Mouse (Mus musculus) activated CD4-positive, CD25-positive, alpha-beta regulatory T cell, adult 4 months (primary cell): ENCODE measurements around the gene D11Wsu47e. TPM values are rescaled to one million over a fixed set of nuclear protein-coding genes. Genes with fewer than 3 reads are reported as not detected.

Experiments used
- ATAC-seq: one replicate; pipeline ENCODE4 v1.8.0; 2017
- polyA plus RNA-seq, 2 experiments: library from polyadenylated mRNA; unstranded; fragments of 100-300 nt; shearing (Covaris generic); gene quantifications; one replicate each; pipeline ENCODE4 v1.2.1; 2017

D11Wsu47e gene
- polyA plus RNA-seq, 2 experiments from 2014 or later = 6.8 to 8.6 TPM

DNA sequence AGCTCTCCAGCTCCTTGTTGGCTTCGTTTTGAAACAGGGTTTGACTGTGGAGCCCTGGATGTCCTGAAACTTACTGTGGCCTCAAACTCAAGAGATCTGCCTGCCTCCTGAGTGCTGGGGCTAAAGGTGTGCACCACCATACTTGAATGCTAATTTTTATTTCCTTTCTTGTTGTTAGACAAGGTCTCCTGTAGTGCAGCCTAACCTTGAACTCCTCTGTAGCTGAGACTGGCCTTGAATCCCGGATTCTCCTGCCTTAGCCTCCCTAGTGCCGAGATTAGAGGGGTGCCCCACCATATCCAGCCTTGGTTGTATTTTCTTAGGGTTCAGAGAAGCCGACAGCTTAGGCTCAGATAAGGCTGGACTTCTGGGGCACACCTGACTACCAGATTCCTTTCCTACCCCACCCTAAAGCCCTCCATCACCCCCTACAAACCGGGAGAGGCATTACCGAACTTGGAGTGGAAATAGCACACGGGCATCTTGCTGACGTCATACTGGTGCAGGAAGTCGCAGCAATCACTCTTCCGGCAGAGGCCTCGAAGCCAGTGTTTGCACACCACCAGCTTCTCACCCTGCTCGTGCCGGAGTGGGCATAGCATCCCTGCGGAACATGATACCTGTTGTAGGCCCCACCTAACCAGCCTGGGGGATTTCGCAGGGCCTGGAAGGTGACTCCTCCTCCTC is 21.9 kb downstream of the D11Wsu47e start:
- no peak for ATAC-seq

DNA sequence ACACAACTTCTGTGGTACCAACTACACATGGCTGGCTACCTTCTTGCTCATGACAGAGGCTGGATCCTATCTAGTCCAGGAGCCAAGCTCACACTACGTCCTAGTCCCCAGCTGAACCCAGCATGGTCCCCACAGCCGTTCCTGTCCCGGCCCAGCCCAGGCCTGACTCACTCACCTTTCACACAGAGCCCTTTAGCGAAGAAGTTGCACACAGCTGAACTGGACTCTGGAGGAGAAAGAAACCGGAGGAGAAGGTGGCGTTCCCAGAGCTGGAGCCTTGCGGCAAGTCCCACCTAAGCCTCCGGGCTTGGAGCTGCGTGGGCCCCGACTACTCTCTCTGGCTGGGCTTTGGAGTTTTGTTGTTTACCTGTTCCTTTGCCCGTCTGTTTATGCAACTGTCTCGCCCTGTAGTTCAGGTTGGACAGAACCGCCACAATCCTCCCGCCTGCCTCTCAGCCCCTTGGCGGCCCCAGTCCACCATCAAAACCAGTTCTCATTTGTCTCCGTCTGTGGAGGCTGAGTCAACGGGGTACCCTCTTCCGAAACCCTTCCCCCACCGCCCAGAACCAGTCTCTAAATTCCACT is 24.5 kb downstream of the D11Wsu47e start:
- ATAC-seq = no peak

DNA sequence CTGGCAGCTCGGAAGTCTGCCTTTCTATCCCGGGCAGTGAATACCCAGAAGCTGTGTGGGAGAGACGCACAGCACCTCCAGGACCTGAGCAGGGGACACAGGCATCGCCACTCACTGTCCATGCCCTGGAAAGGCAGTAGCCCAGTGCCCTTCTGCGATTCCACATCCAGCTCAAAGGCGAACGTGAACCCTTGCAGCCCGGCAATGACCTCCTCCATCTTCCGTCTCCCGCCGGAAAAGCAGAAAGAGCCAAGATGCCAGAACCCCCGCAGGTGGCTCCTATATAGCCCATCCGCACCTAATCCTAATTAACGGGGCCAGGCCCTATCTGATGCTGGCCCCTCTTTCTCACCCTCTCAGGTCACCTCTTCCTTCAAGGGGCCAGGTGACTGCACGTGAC is 25.1 kb downstream of the D11Wsu47e start:
- no peak for ATAC-seq

DNA sequence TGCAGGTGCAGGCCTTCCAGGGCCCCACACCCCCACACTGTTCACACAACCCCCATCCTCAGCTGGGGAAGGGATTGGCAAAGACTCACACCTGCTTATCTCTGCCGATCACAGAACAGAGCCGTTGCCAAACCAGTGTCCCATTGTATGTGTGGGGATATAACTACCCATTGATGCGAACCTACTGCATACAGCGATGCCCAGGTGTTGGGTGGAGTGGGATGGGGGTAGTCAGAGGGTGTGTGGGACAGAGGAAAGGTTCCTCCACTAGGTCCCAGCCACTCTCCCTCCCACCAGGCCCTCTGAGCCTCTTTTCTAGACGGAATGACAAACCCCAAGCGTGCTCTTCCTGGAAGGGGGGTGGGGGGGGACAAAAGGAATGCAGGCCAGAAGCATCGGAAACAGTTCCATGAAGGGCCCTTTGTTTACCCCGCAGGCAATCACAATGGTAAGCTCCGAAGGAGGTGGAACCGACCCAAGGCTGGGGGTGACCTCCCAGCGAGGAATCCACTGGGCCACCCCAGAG is 25.6 kb downstream of the D11Wsu47e start, which contains the start of gene Cpsf4l:
TSS of gene Cpsf4l (minus strand) at position 287 of the 526 bp plus-strand sequence.
- no peak for ATAC-seq

DNA sequence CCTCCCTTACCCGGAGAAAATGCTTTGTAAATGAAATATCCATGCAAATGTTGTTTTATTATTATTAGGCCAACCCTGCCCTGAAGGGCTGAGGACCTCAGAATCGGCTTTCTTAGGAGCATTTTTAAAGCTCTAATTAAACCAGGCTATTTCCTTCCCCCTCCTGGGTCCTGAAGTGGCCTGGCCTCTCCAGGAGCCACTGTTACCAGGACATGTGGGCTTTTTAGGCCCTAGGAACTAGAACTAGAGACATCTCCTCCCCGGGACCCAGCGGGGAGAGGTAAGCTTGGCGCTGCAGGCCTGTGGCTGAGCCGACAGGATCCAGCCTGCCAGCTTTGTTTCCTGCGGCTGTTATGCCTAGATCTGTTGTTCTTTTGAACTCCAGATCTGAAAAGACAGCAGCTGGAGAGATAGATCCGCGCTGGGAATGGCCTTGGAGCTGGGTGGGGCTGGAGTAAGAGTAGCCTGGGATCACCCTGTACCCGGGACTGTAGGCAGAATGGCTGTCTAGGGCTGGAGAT is 26.1 kb downstream of the D11Wsu47e start:
- ATAC-seq = no peak

DNA sequence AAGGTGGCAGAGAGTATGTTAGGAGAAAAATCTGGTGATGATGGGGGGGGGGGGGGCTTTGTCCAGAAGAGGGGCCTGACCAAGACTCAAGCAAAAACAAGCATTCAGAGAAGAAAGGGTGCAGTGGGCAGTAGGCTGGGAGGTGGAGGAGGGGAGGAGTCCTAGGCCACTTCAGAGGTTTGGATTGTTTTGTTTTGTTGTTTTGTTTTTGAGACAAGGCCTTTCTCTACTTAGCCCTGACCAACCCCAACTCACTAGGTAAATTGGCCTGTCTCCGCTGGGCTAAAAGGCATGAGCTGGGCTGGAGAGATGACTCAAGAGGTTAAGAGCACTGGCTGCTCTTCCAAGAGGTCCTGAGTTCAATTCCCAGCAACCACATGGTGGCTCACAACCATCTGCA is 26.8 kb downstream of the D11Wsu47e start:
- no peak for ATAC-seq

DNA sequence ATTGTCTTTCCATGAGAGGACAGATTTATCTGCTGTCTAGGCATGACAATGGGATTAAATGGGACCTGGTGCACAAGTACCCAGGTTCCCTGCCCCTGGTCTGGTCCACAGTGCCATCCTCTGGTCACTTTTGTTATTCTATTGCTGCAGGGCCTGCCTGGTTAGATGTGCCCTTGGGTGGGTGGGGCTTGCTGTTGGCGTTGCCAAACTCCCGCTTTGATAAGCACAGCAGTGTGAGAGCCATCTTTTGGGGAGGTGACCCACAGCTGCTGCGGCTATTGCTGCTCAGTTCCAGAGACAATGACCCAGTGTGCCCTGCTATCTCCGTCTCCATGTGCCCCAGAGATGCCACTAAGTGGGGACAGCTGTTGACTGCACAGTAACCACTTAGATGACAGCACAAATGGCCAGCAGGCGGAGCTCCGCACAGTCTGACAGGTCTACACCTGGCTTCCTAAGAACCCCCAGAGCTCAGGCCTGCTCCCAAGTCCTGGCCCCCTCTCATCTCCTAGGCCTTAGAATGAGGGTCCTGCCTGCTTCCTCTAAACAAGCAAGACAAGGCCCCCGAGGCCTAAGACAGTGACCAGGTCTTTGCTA is 31.0 kb downstream of the D11Wsu47e start:
- ATAC-seq = no peak

DNA sequence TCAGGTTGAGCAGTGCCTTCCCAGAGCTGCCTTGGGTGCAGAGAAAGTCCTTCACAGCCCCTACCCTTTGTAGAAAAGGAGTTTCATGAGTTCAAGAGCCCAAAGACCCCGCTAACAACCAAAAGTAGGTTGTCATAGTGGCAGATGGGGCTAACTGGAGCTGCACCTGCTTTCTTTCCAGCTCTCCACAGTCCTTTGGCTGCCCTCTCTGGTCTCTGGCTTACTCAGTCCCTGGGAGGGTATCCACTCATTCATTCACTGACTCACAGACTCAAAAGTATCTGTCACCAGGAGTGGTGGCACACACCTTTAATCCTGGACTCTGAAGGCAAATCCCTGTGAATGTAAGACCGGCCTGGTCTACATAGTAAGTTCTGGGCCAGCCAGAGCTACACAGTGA is 31.9 kb downstream of the D11Wsu47e start:
- no peak for ATAC-seq

DNA sequence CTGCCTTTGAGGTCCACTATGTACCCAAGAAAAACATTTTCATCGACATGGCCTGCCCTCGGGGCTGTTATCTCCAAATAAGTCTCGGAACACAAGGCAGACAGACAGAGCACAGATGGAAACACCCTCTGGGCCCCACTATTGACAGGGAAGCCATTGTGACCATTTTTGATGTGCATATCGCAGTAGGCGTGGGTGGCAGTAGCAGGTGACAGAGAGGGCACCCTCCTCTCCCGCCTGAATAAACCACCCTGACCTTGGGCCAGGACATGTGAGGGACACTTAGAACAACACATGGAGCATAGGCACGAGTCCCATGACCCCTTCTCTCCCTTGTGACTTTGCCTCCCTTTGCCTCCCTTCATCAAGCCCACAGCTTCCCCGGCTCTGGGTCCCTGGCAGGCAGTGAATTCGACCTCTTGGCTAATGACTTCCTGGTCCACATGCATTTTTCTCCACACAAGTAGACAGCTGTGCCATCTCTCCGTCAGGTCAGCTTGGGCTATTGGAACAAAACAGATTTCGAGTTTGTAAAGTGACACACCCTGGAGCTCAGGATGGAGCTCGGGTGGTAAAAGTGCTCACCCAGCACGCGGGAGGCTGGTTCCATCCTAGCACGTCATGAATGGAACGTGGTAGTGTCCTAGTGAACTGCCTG is 33.7 kb downstream of the D11Wsu47e start:
- ATAC-seq = no peak

DNA sequence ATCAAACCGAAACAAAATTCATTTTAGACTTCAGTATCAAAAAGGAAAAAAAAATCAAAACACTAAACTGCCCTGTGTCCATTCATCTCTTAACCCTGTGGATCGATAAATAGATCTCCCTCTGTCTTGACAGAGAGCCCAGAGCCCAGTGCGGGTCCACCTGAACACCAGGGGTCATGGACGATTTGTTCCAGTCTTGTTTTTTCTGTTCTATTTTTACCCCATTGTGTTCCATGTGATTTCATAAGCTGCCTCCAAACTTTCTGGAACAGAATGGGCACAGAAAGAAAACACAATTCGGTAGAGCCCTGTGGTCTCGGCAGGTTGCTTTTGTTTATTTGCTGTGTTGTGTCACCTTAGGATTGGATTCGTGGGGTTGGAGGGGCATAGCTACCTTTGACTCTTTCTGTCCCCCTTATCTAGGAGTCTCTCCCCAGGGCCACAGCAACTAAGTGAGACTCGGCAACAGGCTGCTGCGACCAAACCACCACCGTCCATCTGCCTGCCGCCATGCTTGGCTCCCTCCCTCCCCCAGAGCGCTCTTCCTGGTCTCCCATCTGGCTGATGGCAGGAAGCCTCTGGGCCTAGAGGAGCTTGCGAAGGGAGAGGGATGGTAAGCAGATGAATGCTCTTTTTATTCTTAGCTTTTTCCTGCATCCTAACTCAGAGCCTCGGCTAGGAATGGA is 38.3 kb downstream of the D11Wsu47e start:
- ATAC-seq = no peak

DNA sequence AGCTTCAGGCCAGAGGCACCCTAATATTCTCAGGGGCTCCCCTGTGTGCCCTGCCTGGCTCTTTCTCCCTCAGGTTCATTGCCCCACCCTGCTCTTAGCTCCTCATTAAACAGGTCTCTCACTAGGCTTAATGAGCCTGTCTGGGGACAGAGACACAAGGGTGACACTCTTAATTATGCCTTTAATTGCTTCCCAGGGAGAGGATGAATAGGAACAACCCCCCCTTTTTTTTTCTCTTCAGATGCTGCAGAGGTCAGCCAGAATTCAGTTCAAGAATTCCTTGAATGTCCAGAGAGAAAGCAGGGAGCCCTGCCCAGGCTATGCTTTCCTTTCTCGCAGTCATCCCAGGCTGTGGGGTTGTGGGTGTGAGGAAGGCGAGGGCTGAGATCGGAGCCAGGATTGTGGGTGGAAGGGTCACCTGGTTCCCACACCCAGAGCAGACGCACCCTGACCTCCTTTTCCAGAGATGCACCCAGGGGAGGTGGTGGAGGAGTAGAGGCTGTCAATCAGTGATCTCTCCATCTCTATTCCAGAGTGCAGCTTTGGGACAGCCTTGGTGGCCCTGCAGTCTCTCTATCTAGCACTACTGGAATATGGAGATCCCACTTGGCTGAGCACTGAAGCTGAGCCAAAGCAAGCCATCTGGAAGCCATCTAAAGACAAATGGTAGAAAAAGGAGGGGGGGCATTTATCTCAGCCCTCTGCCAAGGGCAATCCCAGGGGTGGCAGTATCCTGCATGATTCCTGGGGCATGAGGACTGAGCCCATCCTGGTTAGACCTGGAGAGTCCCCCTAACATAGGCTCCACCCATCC is 41.2 kb downstream of the D11Wsu47e start:
- no peak for ATAC-seq

DNA sequence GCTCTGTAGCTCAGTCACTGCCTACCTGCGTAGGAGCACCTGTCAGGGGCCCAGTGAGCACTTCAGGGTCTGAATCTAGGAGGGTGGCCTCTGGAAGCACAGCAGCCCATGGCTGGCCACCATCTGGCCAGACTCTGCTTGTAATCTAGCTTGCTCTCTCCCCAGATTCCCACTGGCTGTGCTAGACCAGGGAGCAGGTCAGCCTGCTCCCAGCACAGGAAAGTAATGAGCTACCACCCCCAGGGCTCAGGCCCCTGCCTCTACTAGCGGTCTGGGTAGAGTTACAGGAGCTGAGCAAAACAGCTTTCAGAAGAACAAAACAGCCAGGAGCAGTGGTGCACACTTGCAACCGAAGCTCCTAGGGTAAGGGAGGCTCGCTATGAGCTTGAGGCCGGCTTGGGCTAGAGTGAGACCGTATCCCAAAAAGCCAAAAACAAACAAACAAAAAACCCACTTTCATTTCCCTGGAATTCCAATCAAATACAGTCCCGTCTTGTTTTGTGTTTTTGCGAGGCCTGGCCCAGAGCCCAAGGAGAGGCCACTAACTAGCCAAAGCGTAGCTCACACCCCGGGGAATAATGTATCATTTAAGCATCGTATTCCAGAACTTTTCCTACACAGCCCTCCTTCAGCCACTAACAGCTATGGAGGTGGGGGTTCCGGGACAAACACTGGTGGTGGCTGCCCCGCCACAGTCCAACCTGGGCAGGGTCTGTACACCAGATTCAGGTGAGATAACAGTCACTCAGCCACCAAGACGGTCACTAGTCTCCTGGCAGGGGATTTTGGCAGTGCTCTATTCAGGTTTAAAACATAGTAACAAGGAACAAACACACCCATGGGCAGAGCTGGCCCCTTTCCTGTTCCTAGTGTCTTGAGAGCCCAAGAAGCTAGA is 43.0 kb downstream of the D11Wsu47e start:
- no peak for ATAC-seq

DNA sequence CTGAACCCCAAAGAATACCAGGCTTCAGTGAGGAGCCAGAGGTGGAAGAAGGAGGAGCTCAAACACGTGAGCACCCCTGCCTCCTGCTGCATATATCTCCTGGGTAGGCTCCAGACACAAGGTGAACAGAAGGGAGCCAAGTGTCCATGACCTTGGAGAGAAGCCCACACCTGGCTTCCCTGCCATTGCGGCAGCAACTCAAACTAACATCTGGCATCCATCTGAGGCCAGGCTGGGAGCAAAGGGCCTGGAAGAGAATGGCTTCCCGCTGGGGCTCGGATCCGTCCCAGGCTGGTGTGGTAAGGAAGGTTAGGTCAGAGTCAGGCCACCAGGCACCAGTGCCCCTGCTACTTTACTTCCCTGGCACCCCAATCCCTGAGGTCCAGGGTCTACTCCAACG is 43.8 kb downstream of the D11Wsu47e start:
- no peak for ATAC-seq

DNA sequence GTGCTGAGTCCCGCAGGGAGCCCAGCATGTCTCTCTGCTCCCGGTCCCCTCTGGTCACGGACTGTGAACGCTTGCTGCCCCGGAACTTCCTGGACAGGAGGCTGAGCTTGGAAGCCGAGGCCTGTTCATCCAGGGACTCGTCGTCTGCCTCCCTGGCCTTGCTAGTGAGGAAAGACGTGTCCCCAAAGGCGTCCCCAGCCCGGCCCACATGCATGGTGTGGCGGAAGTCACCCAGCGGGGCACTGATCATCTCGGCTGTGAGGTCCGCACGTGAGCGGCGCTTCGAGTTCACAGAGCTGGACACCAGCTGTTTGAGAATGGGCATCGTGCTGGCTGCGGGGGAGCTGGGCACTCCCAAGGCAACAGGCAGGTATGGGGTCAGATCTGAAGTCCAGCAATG is 45.0 kb downstream of the D11Wsu47e start:
- ATAC-seq = no peak

DNA sequence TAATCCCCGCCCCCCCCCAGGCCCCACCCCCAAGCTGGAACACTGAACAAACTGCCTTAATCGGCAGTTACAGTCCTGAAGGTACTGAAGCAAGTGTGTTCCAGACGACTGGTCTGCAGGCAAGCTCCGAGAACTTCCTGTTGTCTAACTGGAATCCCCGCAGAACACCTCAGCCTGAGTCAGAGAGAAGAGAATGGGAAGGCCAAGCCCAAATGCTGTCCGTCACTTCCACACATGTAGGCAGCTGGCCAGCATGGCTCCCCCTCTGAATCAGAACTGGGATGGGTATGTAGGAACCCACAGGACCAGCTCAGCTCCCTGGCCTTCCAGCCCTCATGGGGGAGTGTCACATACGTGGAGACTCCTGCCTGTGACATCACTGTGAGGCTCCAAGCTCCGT is 45.7 kb downstream of the D11Wsu47e start:
- no peak for ATAC-seq

DNA sequence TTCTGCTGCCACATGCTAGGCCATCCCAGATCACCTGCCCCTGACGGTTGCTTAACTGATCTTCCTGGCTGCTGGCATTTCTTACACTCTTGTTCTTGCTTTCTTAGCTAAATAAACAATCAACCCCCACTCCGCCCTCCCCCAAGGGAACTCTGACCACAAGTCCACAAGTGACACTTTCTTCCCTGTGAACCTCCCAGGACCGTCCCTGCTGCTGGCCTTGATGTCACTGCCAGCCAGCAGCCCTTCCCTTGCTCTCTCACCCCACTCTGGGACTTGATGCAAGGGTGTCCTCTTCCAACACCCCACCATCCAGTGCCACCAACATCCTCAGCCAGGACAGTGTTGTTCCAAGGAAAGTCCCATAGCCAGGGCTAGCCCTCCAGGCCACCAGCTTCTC is 46.7 kb downstream of the D11Wsu47e start:
- ATAC-seq = no peak

DNA sequence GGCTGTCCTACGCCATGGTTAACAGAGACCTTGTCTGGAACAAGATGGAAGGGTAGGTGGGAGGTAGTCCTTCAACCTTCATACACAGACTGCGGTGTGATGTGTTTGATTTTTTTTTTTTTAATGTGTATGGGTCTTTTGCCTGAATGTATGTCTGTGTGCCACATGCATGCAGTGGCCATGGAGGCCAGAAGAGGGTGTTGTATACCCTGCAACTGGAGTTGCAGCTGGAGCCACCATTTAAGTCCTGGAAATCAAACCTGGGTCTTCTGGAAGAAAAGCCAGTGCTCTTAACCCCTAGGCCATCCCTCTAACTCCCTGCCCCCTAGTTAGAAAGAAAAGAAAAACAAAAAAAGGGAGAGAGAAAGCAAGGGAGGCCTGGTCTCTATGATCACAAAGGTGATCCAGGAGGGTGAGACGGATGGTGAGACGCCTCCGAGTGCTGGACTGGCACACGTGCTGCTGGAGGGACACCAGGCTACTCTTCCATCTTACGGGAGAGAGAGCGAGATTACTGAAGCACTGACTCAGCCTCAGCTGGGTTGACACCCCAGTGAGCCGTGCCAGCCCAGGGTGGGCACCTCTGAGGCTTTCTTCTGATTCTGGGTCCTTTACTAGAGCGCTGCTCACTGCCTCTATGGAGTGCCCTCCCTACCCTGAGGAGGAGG is 47.9 kb downstream of the D11Wsu47e start:
- no peak for ATAC-seq

DNA sequence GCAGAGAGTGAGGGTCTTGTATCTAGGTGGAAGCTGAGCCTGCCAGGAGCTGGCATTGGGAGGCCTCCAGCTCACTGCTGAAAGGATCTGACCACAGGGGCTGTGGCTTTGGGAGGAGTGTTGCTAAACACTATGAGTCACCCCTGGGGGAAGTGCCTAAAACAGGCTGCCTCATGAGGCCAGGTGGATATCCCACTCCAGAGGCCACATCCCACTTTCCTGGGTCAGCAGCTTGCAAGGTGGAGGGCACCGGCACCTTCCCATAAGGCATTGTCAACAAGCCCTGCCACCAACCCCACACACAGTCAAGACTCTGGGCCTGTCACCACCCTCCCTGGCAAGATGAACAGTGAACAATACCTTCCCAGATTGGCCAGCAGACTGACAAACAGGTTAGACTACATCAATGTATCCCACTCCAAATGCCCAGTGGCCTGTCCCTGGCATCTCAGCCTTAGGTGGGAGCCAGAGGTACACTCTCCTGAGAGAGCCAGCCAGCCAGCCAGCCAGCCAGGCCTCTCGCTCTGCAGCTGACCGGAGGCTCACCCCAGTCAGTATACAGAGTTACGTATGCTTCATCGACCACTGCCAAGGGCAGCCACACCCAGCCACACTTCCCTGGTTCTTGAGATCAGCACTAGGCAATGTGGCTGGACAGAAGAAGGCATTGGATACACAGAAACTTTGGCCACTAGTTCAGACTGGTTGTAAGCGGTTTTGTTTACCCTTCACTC is 49.6 kb downstream of the D11Wsu47e start:
- ATAC-seq = no peak

DNA sequence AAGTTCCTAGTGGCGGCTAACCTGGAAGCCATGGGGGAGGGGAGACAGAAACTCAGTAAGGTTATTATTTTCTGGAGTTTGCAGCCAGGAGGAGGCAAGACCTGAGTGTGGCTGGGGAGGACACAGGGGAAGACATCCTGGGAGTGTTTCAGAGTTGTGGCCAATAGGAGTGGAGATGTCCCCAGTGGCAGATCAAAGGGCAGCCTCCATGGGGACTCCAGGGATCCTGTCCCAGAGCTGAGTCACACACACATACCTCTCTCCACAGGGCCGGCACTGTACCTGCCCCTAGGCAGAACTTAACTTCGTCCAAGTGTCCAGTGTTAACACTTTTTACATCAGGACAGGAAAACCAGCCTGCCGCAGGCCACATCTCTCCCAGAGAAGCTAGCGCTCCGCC is 50.9 kb downstream of the D11Wsu47e start:
- no peak for ATAC-seq
